Mouse (Mus musculus): ENCODE measurements around the gene Nfib.

DNA sequence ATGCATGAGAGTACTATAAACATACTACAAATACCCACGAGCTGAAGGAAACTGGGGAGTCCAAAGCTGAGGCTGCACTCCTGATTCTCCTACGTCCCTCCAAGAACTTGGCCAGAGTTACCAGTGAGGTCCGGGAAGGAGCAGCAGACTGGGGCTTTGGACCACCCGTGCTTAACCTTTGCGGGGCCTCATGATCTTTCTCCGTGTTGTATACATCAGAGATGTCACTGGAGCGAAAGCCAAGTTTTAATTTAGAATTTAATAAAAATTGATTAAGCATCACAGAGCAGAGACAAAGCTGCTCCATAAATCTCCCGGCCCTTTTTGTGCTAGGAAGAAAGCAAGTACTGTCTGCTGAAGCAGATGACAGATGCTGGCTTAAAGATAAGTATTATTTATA lies 265.7 kb downstream of the Nfib start:
- no peak for TF ChIP-seq CTCF (IDR thresholded peaks at IDR 0.05; ENCODE audit: borderline replicate concordance, insufficient read depth, low read depth, low read length)
- TF ChIP-seq POLR2A (IDR thresholded peaks at IDR 0.05; ENCODE audit: borderline replicate concordance, insufficient read depth, low read length): no peak
